Mouse (Mus musculus) MEL (cell line): Measurements from ENCODE around the gene Me1. TPM values are rescaled to one million over a fixed set of nuclear protein-coding genes. Genes with fewer than 3 reads are reported as not detected.

ENCODE experiments used
- DNase-seq: peaks from one replicate; pipeline ENCODE4 v3.0.0; 2011; ENCODE audit warnings: low read depth, low spot score
- H3K27ac ChIP-seq: 2 replicates; pipeline ENCODE4 v1.5.1; 2012; ENCODE audit warnings: low read depth, mild to moderate bottlenecking, control low read depth, low read length, moderate library complexity; ENCODE audit not compliant: control insufficient read depth
- H3K27me3 ChIP-seq, 2 experiments: fragments of 150-350 bp in 1 of 2; sonication (generic) in 1 of 2; 2 replicates each; pipeline ENCODE4 v1.6.1; 2012; ENCODE audit warnings: low read length in 2 of 2, mild to moderate bottlenecking in 2 of 2, improper control_type of control experiment in 1 of 2, moderate library complexity in 1 of 2; ENCODE audit not compliant: insufficient read depth in 2 of 2, control insufficient read depth in 1 of 2
- H3K36me3 ChIP-seq, 2 experiments: 2 replicates each; pipeline ENCODE4 v1.6.1; 2012 to 2014; ENCODE audit warnings: low read length in 2 of 2, improper control_type of control experiment in 1 of 2, inconsistent platforms in 1 of 2, mild to moderate bottlenecking in 1 of 2; ENCODE audit not compliant: insufficient read depth in 2 of 2, control insufficient read depth in 1 of 2
- H3K4me1 ChIP-seq, 2 experiments: fragments of 150-350 bp in 1 of 2; sonication (generic) in 1 of 2; 2 replicates each; pipeline ENCODE4 v1.6.1; 2012; ENCODE audit warnings: low read length in 2 of 2, improper control_type of control experiment in 1 of 2, mild to moderate bottlenecking in 1 of 2; ENCODE audit not compliant: insufficient read depth in 2 of 2, control insufficient read depth in 1 of 2
- H3K4me3 ChIP-seq, 2 experiments: fragments of 150-350 bp in 1 of 2; sonication (generic) in 1 of 2; 2 replicates each; pipeline ENCODE4 v1.5.1; 2012; ENCODE audit warnings: low read depth in 2 of 2, low read length in 2 of 2, mild to moderate bottlenecking in 2 of 2, moderate library complexity in 2 of 2, control low read depth in 1 of 2, improper control_type of control experiment in 1 of 2; ENCODE audit not compliant: control insufficient read depth in 1 of 2, insufficient read depth in 1 of 2
- H3K79me2 ChIP-seq: 2 replicates; pipeline ENCODE4 v1.6.1; 2012; ENCODE audit warnings: mild to moderate bottlenecking, low read length, moderate library complexity; ENCODE audit not compliant: control insufficient read depth, poor library complexity, insufficient read depth
- H3K9ac ChIP-seq: 2 replicates; pipeline ENCODE4 v1.6.1; 2012; ENCODE audit warnings: low read depth, mild to moderate bottlenecking, control low read depth, low read length, moderate library complexity; ENCODE audit not compliant: control insufficient read depth, poor library complexity, severe bottlenecking
- H3K9me3 ChIP-seq: fragments of 150-350 bp; sonication (generic); replicated peaks from 2 replicates; pipeline ENCODE4 v1.6.1; 2012; ENCODE audit warnings: mild to moderate bottlenecking, low read length, improper control_type of control experiment, moderate library complexity; ENCODE audit not compliant: insufficient read depth
- CHD2 ChIP-seq: IDR thresholded peaks from 2 replicates; pipeline ENCODE4 v1.6.1; 2011; ENCODE audit warnings: low read length, improper control_type of control experiment
- E2F4 ChIP-seq: IDR thresholded peaks from 2 replicates; pipeline ENCODE4 v1.6.1; 2011; ENCODE audit warnings: low read depth, low read length, improper control_type of control experiment, borderline replicate concordance
- EP300 ChIP-seq, 2 experiments: IDR thresholded peaks; 2 replicates each; pipeline ENCODE4 v1.6.1; 2011; ENCODE audit warnings: improper control_type of control experiment in 2 of 2, low read length in 2 of 2, low read depth in 1 of 2, mild to moderate bottlenecking in 1 of 2
- HCFC1 ChIP-seq: IDR thresholded peaks from 2 replicates; pipeline ENCODE4 v1.6.1; 2012; ENCODE audit warnings: low read depth, mild to moderate bottlenecking, inconsistent platforms, low read length, improper control_type of control experiment, moderate library complexity
- JUND ChIP-seq: IDR thresholded peaks from 2 replicates; pipeline ENCODE4 v1.6.1; 2011; ENCODE audit warnings: low read depth, mild to moderate bottlenecking, improper control_type of control experiment, low read length
- KAT2A ChIP-seq: conservative IDR thresholded peaks from 2 replicates; pipeline ENCODE4 v1.6.1; 2012; ENCODE audit warnings: low read depth, low read length, improper control_type of control experiment, inconsistent platforms
- MEF2A ChIP-seq: IDR thresholded peaks from 2 replicates; pipeline ENCODE4 v1.6.1; 2014; ENCODE audit warnings: low read depth, mild to moderate bottlenecking, inconsistent platforms, low read length, improper control_type of control experiment; ENCODE audit not compliant: poor library complexity, insufficient replicate concordance, severe bottlenecking; ENCODE audit errors: extremely low read depth
- MXI1 ChIP-seq: IDR thresholded peaks from 2 replicates; pipeline ENCODE4 v1.6.1; 2011; ENCODE audit warnings: mild to moderate bottlenecking, low read depth, low read length, improper control_type of control experiment
- MYC ChIP-seq: IDR thresholded peaks from 2 replicates; pipeline ENCODE4 v1.6.1; 2011; ENCODE audit warnings: low read depth, mild to moderate bottlenecking, low read length, improper control_type of control experiment, moderate library complexity
- NELFE ChIP-seq: IDR thresholded peaks from 2 replicates; pipeline ENCODE4 v1.6.1; 2011; ENCODE audit warnings: low read depth, low read length, improper control_type of control experiment
- NRF1 ChIP-seq: IDR thresholded peaks from 2 replicates; pipeline ENCODE4 v1.6.1; 2014; ENCODE audit warnings: low read depth, mild to moderate bottlenecking, inconsistent platforms, low read length, improper control_type of control experiment, moderate library complexity; ENCODE audit not compliant: poor library complexity, insufficient read depth, severe bottlenecking
- POLR2A ChIP-seq, 2 experiments: IDR thresholded peaks; 2 replicates each; pipeline ENCODE4 v1.6.1; 2011 to 2012; ENCODE audit warnings: low read length in 2 of 2, mild to moderate bottlenecking in 2 of 2, control low read depth in 1 of 2, improper control_type of control experiment in 1 of 2, low read depth in 1 of 2, moderate library complexity in 1 of 2; ENCODE audit not compliant: control insufficient read depth in 1 of 2, insufficient read depth in 1 of 2, poor library complexity in 1 of 2
- POLR2AphosphoS5 ChIP-seq: IDR thresholded peaks from 2 replicates; pipeline ENCODE4 v1.6.1; 2012; ENCODE audit warnings: low read depth, borderline replicate concordance, mild to moderate bottlenecking, inconsistent platforms, low read length, moderate library complexity, mixed read lengths
- SIN3A ChIP-seq: IDR thresholded peaks from 2 replicates; pipeline ENCODE4 v1.6.1; 2012; ENCODE audit warnings: low read length, improper control_type of control experiment, inconsistent platforms
- USF1 ChIP-seq: IDR thresholded peaks from 2 replicates; pipeline ENCODE4 v1.6.1; 2014; ENCODE audit warnings: low read depth, mild to moderate bottlenecking, inconsistent platforms, low read length, improper control_type of control experiment, moderate library complexity
- USF2 ChIP-seq, 2 experiments: IDR thresholded peaks; 2 replicates each; pipeline ENCODE4 v1.6.1; 2011 to 2012; ENCODE audit warnings: improper control_type of control experiment in 2 of 2, low read length in 2 of 2, borderline replicate concordance in 1 of 2, inconsistent platforms in 1 of 2, low read depth in 1 of 2, mild to moderate bottlenecking in 1 of 2; ENCODE audit not compliant: insufficient read depth in 1 of 2
- polyA plus RNA-seq, 2 experiments: library from polyadenylated mRNA; stranded (reverse) in 1 of 2; unstranded in 1 of 2; fragments of >175 nt in 1 of 2; fragments of >200 nt in 1 of 2; gene quantifications; 2 replicates each; pipeline versions ENCODE4 v1.2.1 to v1.2.4; 2012; ENCODE audit warnings: low replicate concordance in 2 of 2, low read depth in 1 of 2; ENCODE audit not compliant: insufficient read length in 2 of 2, insufficient read depth in 1 of 2, missing spikeins in 1 of 2
- total RNA-seq: library from RNA; depleted of rRNA; stranded (reverse); fragments of 300-350 nt; gene quantifications from 2 replicates; pipeline ENCODE4 v1.2.3, GENCODE M21; 2012

Gene Me1
- total and polyA plus RNA-seq, 3 experiments: 7.1 to 123 (median 23.4) TPM

- H3K4me1 ChIP-seq: no peaks in the 10 kb centered on the region
- no peak overlapping the region for H3K9ac ChIP-seq
- no peaks in the 10 kb centered on the region for H3K79me2 ChIP-seq
- no peak overlapping the region for H3K27ac ChIP-seq
- DNase-seq: no peak
- TF ChIP-seq POLR2A (IDR thresholded peaks at IDR 0.05; ENCODE audit: control insufficient read depth in 1 of 2, insufficient read depth in 1 of 2, low read depth in 1 of 2, low read length in 2 of 2, poor library complexity in 1 of 2) (no peak), EP300 (IDR thresholded peaks at IDR 0.05; ENCODE audit: low read depth in 1 of 2, low read length in 2 of 2) (no peak), USF2 (IDR thresholded peaks at IDR 0.05; ENCODE audit: borderline replicate concordance in 1 of 2, insufficient read depth in 1 of 2, low read depth in 1 of 2, low read length in 2 of 2) (no peak), MEF2A (no peak), NELFE (no peak), SIN3A (no peak), MYC (no peak), E2F4 (no peak)
- H3K4me3 ChIP-seq: no peak overlapping the region
- H3K36me3 ChIP-seq: peaks cover 0 to 5% of the 10 kb centered on the region in 2 experiments; a peak in 2 of 4 replicates
- no peaks in the 10 kb centered on the region for H3K27me3 ChIP-seq
- H3K9me3 ChIP-seq: no peaks in the 10 kb centered on the region
These were observed 71.7 kb downstream of the Me1 start for GRCm38 (mm10) chr9:86624039-86624438.

- Histone ChIP-seq H3K36me3 (peaks cover 0 to 3% of the 10 kb centered on the region in 2 experiments; a peak in 2 of 4 replicates), H3K27me3 (no peaks in the 10 kb centered on the region), H3K27ac (no peak overlapping the region), H3K4me3 (no peak overlapping the region), H3K9me3 (no peaks in the 10 kb centered on the region), H3K9ac (no peak overlapping the region), H3K79me2 (no peaks in the 10 kb centered on the region), H3K4me1 (no peaks in the 10 kb centered on the region)
- no peak for TF ChIP-seq MXI1
- no peak for TF ChIP-seq HCFC1
- TF ChIP-seq JUND: no peak
- TF ChIP-seq NRF1: no peak
- no peak for TF ChIP-seq SIN3A
- TF ChIP-seq POLR2A (IDR thresholded peaks at IDR 0.05; ENCODE audit: control insufficient read depth in 1 of 2, insufficient read depth in 1 of 2, low read depth in 1 of 2, low read length in 2 of 2, poor library complexity in 1 of 2): no peak
- no peak for TF ChIP-seq USF1
- no peak for TF ChIP-seq EP300 (IDR thresholded peaks at IDR 0.05; ENCODE audit: low read depth in 1 of 2, low read length in 2 of 2)
- no peak for TF ChIP-seq CHD2
- TF ChIP-seq MEF2A: no peak
- TF ChIP-seq KAT2A: no peak
- no peak for TF ChIP-seq POLR2AphosphoS5
- DNase-seq: no peak
These were observed 73.7 kb downstream of the Me1 start for GRCm38 (mm10) chr9:86622062-86622461.
